Mouse (Mus musculus) cerebellum, adult (tissue): ENCODE data around the gene Olfr322.

Experiments
- ATAC-seq: cut with Nextera tagmentation; 2 replicates; pipeline ENCODE4 v1.9.2; 2017; ENCODE audit warnings: mild to moderate bottlenecking, moderate library complexity, mixed read lengths; ENCODE audit not compliant: insufficient number of reproducible peaks, low FRiP score, low TSS enrichment

Gene Olfr322

GRCm38 (mm10) chr11:58658596-58658995 is at the start of gene Olfr322:
TSS of gene Olfr322 (plus strand) at chr11:58658782.
- no peak for ATAC-seq

GRCm38 (mm10) chr11:58613359-58613758 is 45.2 kb upstream of the Olfr322 start:
- no peak for ATAC-seq

- ATAC-seq, result no peak
Measured at GRCm38 (mm10) chr11:58614526-58614925, 44.1 kb upstream of the Olfr322 start.

- ATAC-seq, result no peak
Measured at GRCm38 (mm10) chr11:58615975-58616374, 42.6 kb upstream of the Olfr322 start, which contains the start of gene 2210407C18Rik. TSS of gene 2210407C18Rik (minus strand) at chr11:58616075.

- no peak for ATAC-seq
Measured at GRCm38 (mm10) chr11:58618369-58618768, 40.2 kb upstream of the Olfr322 start.

GRCm38 (mm10) chr11:58618793-58619192 is 39.8 kb upstream of the Olfr322 start:
- ATAC-seq, result no peak

- no peak for ATAC-seq
Measured at GRCm38 (mm10) chr11:58626146-58626545, 32.4 kb upstream of the Olfr322 start.

- ATAC-seq, result no peak
Measured at GRCm38 (mm10) chr11:58630401-58630800, 28.2 kb upstream of the Olfr322 start, which contains the start of gene Olfr323. TSS of gene Olfr323 (minus strand) at chr11:58630501.

- no peak for ATAC-seq
Measured at GRCm38 (mm10) chr11:58634878-58635277, 23.7 kb upstream of the Olfr322 start.

GRCm38 (mm10) chr11:58636376-58636977 is 22.1 kb upstream of the Olfr322 start:
- ATAC-seq, result no peak

- ATAC-seq, result no peak
Measured at GRCm38 (mm10) chr11:58638176-58638701, 20.3 kb upstream of the Olfr322 start.

- ATAC-seq, result no peak
Measured at GRCm38 (mm10) chr11:58640272-58640867, 18.2 kb upstream of the Olfr322 start, which contains the start of gene Trim58. TSS of gene Trim58 (plus strand) at chr11:58640465.

GRCm38 (mm10) chr11:58641057-58641456 is 17.5 kb upstream of the Olfr322 start:
- ATAC-seq, result no peak

GRCm38 (mm10) chr11:58641638-58642358 is 16.8 kb upstream of the Olfr322 start:
- ATAC-seq, result no peak

GRCm38 (mm10) chr11:58643350-58643749 is 15.2 kb upstream of the Olfr322 start:
- ATAC-seq, result no peak

GRCm38 (mm10) chr11:58655151-58655550 is 3.4 kb upstream of the Olfr322 start:
- no peak for ATAC-seq

- no peak for ATAC-seq
Measured at GRCm38 (mm10) chr11:58669252-58669651, 10.7 kb downstream of the Olfr322 start.

- ATAC-seq, result no peak
Measured at GRCm38 (mm10) chr11:58671825-58672224, 13.2 kb downstream of the Olfr322 start.

- ATAC-seq, result no peak
Measured at GRCm38 (mm10) chr11:58680799-58681198, 22.2 kb downstream of the Olfr322 start, which contains the start of gene Olfr320. TSS of gene Olfr320 (plus strand) at chr11:58681099.

- no peak for ATAC-seq
Measured at GRCm38 (mm10) chr11:58698862-58699261, 40.3 kb downstream of the Olfr322 start, which contains the start of gene Olfr319. TSS of gene Olfr319 (plus strand) at chr11:58699162.

GRCm38 (mm10) chr11:58709086-58709485 is 50.5 kb downstream of the Olfr322 start:
- no peak for ATAC-seq
